Mouse (Mus musculus) lung, adult 2 months (tissue): ENCODE data around the gene Grip2.

Source experiments
- CTCF ChIP-seq: fragments of 200-500 bp; IDR thresholded peaks from 2 replicates; pipeline ENCODE4 v1.5.1; 2011; ENCODE audit warnings: mild to moderate bottlenecking, low read length, control low read depth; ENCODE audit not compliant: insufficient read depth
- POLR2A ChIP-seq: fragments of 200-500 bp; IDR thresholded peaks from 2 replicates; pipeline ENCODE4 v1.6.1; 2011; ENCODE audit warnings: low read depth, mild to moderate bottlenecking, control low read depth, low read length, borderline replicate concordance; ENCODE audit errors: extremely low read depth

DNA sequence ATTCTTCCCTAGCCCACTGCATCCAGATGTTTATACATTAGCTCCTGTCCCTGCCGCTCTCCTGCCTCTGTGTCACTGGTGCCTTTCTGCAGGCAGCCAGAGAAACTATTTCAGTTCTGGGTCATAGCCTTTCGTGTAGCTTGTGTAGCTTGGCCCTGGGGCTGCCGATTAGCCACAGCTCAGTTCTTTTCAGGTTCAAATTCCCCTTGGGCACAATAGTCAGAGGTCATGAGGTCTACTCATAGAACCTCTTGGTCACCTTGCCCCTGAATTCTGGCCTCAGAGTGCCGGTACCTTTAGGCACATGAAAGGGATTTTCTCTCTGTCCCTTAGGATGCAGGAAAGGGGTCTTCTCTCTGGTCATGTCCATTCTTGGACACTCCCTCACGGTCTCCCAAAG lies 80.3 kb downstream of the Grip2 start:
- TF ChIP-seq CTCF (no peak), POLR2A (no peak)
